In genomic region chr13:23410632-23411031, GRCm38 (mm10) we compare ENCODE assay signal across 22 mouse cellular contexts. TPM values are rescaled to one million over a fixed set of nuclear protein-coding genes. Genes with fewer than 3 reads are reported as not detected.
"Had no signal": no experiment of that assay in that cellular context is flagged by ENCODE, and none has a peak within 500 bp of the region (broad histone marks: within the 10 kb centered on the region; RNA-seq: fewer than 3 reads in every experiment).

No protein-coding gene starts in this region.

- H3K9ac ChIP-seq: limb, embryonic 15.5 days; lung, embryonic 14.5 days; midbrain, embryonic 13.5 days; neural tube, embryonic 15.5 days had no signal

- DNase-seq: kidney, postnatal 14 days; layer of hippocampus, postnatal 36 days; lung, embryonic 14.5 days; lung, postnatal 10 days; lung, postnatal 4 days; right cerebral cortex, postnatal 4 days; spleen, adult 18-20 months; thymus, adult 18-20 months; thymus, postnatal 25 days had no signal

- H3K27ac ChIP-seq: hindbrain, postnatal 0 days; limb, embryonic 15.5 days; liver, embryonic 12.5 days; midbrain, embryonic 13.5 days; neural tube, embryonic 15.5 days had no signal

- H3K4me3 ChIP-seq: limb, embryonic 15.5 days; midbrain, embryonic 13.5 days; myocyte had no signal

- H3K36me3 ChIP-seq: limb, embryonic 15.5 days; liver, embryonic 12.5 days; midbrain, embryonic 13.5 days; neural tube, embryonic 15.5 days had no signal

- ATAC-seq: hindbrain, postnatal 0 days; intestine, postnatal 0 days; liver, embryonic 12.5 days; midbrain, embryonic 13.5 days had no signal

- H3K4me2 ChIP-seq: limb, embryonic 15.5 days; midbrain, embryonic 13.5 days had no signal

- H3K9me3 ChIP-seq: limb, embryonic 15.5 days; liver, embryonic 12.5 days; midbrain, embryonic 13.5 days; neural tube, embryonic 15.5 days had no signal

RNA-seq across cellular contexts. Expression of gene Btn1a1, which starts 55.1 kb away (rescaled TPM):
- total RNA-seq: layer of hippocampus, postnatal 36 days; left cerebral cortex, postnatal 25 days; megakaryocyte-erythroid progenitor cell, adult 5-6 weeks had no signal
- polyA plus RNA-seq: intestine, postnatal 0 days; limb, embryonic 11.5 days; neural tube, embryonic 11.5 days; neural tube, embryonic 15.5 days; stomach, embryonic 14.5 days; urinary bladder, adult 2 months had no signal
